Mouse (Mus musculus): ENCODE measurements at regions not wholly inside any gene's neighbourhood (a gene's known extent, or its start where the extent isn't known, plus 50 kb on each side); places are given as distances from the start of the nearest gene placed in this dataset.

GRCm38 (mm10) chr9:61732747-61733146, 181.6 kb downstream of the Rplp1 start:
- TF ChIP-seq POLR2A (IDR thresholded peaks at IDR 0.05; ENCODE audit: borderline replicate concordance, extremely low read depth, insufficient read depth, insufficient read length, poor library complexity, severe bottlenecking) (no peak), CTCF (IDR thresholded peaks at IDR 0.05; ENCODE audit: borderline replicate concordance, extremely low read depth, insufficient read depth, insufficient read length) (no peak)

Data from brain, embryonic 14.5 days (tissue).